Mouse (Mus musculus): Measurements from ENCODE around the gene Rnf128. TPM values are rescaled to one million over a fixed set of nuclear protein-coding genes. Genes with fewer than 3 reads are reported as not detected.

Gene Rnf128
- total RNA-seq, 2 experiments from 2014 or later = 13.5 to 14.3 TPM

DNA sequence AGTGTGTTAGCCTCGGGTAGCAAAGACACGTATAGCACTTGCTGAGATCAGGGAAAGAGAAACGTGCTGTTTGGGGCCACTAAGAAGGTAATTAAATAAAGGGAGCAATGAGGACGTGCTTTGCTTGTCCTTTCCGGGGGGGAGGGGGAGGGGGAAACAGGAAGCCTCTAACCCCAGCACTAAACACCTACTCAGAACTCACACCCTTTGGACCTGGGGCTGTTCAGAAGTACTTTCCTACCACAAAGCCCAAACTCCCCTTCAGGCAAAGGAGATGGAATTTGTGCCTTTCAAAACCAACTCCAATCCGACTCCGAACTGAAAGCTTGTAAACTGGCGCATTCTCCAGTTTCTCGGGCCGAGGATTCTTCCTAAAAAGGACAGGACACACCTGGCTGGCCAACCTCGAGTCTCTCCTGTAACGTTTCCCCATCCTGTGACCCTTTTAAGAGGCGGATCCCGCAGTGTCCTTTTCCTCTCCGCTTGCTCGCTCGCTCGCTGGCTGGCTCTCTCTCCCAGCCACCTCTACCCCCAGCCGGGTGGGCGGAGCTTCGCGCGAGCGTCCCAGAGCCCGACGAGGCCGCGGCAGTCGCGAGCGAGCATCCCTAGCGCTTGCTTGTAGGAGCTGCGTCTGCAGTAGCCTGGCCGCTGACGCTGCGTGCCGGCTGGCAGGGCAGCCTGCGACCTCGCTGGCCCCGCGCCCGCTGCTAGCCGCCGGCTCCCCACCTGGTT is 47.1 kb downstream of the Rnf128 start:
- DNase-seq = peak; percentile 73
- intact Hi-C loops (cut with DNase I; ENCODE audit: low total_unique reads) = no loop called here

- DNase-seq = no peak
Observed at GRCm38 (mm10) chrX:139610765-139611300, 47.7 kb downstream of the Rnf128 start.

DNA sequence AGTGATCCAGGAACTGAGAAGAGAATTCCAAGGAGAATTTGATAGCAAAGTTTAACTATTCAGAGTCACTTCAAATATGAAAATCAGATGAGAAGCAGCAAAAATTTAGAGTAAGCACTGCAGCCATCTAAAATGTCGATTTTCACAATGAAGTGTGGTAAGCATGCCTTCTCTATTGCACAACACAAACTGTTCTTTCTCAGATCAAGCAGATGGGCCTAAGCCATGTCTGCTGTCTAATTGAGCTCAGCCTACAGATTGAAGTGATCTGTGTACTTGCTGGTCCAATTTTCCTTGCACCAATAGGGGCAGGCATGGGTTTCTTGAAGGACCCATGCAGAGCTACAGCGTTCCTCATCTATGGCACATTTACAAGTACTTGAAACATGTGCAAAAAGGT is 51.6 kb downstream of the Rnf128 start:
- intact Hi-C loops (cut with DNase I; ENCODE audit: low total_unique reads) = no loop called here
- no peak for DNase-seq

More at GRCm38 (mm10) chrX:139610765-139611300, 47.7 kb downstream of the Rnf128 start:
- intact Hi-C loops (cut with DNase I; ENCODE audit: low total_unique reads) = no loop called here

DNA sequence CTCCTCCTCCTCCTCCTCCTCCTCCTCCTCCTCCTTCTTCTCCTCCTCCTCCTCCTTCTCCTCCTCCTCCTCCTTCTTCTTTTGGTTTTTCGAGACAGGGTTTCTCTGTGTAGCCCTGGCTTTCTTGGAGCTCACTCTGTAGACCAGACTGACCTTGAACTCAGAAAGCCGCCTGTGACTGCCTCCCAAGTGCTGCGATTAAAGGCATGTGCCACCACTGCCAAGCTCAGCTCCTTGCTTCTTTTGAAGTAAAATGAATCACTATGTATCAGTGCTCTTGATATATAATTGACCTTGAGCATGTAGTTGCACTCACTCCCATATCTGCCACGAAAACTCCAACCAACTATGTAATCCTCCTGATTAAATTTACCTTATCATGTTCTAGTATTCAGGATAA is 59.0 kb downstream of the Rnf128 start:
- intact Hi-C loops (cut with DNase I; ENCODE audit: low total_unique reads) = no loop called here
- no peak for DNase-seq

GRCm38 (mm10) chrX:139634758-139635157 is 71.6 kb downstream of the Rnf128 start:
- no peak for DNase-seq
- intact Hi-C loops (cut with DNase I; ENCODE audit: low total_unique reads) = no loop called here

GRCm38 (mm10) chrX:139639744-139640143 is 76.6 kb downstream of the Rnf128 start:
- intact Hi-C loops (cut with DNase I; ENCODE audit: low total_unique reads) = no loop called here
- DNase-seq = no peak

GRCm38 (mm10) chrX:139640418-139640817 is 77.3 kb downstream of the Rnf128 start:
- intact Hi-C loops (cut with DNase I; ENCODE audit: low total_unique reads) = no loop called here
- DNase-seq = no peak

GRCm38 (mm10) chrX:139652226-139652625 is 89.1 kb downstream of the Rnf128 start:
- intact Hi-C loops (cut with DNase I; ENCODE audit: low total_unique reads) = no loop called here
- no peak for DNase-seq

DNA sequence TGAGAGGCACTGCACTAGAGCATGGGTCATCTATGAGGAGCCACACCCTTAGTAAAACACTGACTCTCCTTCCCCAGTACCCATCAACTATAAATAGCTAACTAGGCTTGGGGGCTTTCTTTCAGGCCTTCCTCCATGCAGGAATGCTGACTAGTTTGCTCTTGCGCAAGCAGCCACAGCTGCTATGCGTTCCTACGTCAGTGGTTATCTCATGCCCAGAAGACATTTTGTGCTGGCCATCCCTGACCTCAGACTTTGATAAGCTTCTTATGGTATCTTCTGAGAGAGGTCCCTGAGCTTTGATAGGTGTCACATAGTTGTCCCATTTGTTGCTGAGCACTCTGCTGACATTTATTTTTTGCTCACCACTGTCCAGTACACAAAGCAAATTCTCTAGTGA is 90.2 kb downstream of the Rnf128 start:
- intact Hi-C loops (cut with DNase I; ENCODE audit: low total_unique reads) = no loop called here
- no peak for DNase-seq

DNA sequence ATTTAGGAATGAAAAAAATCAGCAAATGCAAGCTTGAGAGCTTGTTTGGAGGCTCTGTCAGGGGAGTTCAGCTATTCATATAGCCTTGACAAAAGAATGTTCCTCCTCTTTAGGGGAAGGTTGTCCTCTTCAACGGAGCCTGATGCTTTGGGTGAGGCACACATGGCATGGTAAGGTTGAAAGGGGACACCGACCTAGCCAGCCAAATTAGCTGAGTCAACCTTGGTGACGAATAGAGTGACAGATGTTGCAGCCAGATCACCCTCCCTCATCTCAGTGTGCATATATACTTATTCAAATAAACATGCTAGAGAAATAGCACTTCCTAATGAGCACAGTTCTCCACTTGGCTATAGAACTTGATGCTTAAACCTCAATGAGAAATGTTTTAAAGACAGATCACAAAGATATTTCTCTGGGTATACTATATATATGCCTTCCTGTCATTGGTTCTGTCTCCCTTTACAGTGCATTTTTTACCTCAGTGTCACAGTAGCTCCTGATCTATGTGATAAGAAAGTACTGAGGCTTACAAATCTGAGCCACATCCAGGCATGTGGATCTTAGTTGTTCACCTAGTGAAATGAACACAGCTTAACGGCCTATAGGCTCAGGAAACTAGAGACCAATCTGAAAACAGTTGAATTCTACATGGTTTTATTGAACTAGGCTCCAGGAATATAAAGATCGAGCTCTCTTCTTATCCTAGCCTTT is 91.4 kb downstream of the Rnf128 start:
- no peak for DNase-seq
- intact Hi-C loops (cut with DNase I; ENCODE audit: low total_unique reads) = no loop called here

GRCm38 (mm10) chrX:139662111-139662510 is 99.0 kb downstream of the Rnf128 start:
- DNase-seq = no peak
- intact Hi-C loops (cut with DNase I; ENCODE audit: low total_unique reads) = no loop called here

GRCm38 (mm10) chrX:139665829-139666228 is 102.7 kb downstream of the Rnf128 start:
- no peak for DNase-seq
- intact Hi-C loops (cut with DNase I; ENCODE audit: low total_unique reads) = no loop called here

DNA sequence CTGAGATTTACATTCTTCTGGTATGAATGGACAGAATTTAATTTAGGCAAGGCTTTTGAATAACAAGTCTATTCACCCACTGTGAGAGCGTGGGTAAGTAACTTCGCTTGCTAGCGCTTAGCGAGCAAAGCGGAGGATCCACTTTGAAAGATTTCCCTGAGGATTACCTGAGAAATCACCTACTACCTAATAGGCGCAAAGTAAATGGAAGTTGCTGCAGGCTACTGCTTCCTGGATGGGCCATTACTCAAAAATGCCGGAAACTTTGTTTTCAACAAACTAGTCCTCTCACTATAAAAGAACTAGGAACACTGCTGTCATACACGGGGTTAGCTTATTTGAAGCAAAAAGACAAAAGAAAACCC is 121.3 kb downstream of the Rnf128 start:
- no peak for DNase-seq
- intact Hi-C loops (cut with DNase I; ENCODE audit: low total_unique reads) = no loop called here

- peak; percentile 79 for DNase-seq
- intact Hi-C loops (cut with DNase I; ENCODE audit: low total_unique reads) = no loop called here
Observed at GRCm38 (mm10) chrX:139684775-139685695, 121.9 kb downstream of the Rnf128 start, which contains the start of gene Tbc1d8b. Gene Tbc1d8b, plus strand, starts transcription at chrX:139684996.

DNA sequence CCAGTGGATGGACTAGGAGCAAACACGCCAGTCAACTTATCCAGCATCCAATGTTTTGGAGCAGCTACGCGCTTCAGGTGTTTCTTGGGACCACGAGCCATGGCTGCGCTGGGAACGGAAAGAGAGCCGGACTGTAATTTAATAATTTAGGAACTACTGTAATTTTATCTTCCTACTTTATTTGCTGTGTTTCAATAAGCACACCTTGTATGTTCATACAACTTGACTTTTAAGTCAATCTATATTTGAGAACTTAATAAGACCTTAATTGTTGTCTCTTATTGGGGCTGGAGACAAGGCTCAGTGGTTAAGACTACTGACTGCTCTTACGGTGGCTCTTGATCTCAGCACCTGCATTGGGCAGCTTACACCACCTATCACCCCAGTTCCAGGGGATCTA is 151.3 kb downstream of the Rnf128 start, which contains the start of gene Gm15013:
TSS of gene Gm15013 (minus strand) at position 101 of the 400 bp plus-strand sequence.
- DNase-seq = no peak
- intact Hi-C loops (cut with DNase I; ENCODE audit: low total_unique reads) = no loop called here

DNA sequence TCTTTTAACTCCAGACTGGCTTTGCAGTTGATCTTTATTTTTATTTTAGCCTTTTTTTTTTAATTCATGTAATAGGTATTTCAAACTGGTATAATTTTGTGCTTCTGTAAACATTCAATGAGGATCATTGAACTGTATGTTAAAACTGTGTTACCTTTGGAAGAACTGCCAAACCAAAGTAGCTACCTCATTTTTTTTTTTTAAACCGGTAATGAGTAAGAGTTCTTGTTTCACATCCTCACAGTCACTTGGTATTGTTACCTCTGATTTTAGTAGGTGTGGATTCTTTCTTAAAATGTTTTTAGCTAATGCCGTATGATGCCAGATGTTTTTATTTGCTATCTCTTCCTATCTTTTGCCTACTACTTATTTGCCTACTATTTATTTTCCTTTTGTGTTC is 159.2 kb downstream of the Rnf128 start:
- intact Hi-C loops (cut with DNase I; ENCODE audit: low total_unique reads) = no loop called here
- no peak for DNase-seq
